Mouse (Mus musculus) forebrain, embryonic 11.5 days (tissue): ENCODE data around the gene Brinp2. TPM values are rescaled to one million over a fixed set of nuclear protein-coding genes. Genes with fewer than 3 reads are reported as not detected.

ENCODE experiments used
- ATAC-seq: fragments of 200-750 bp; cut with Nextera tagmentation; replicated peaks from 2 replicates; pipeline ENCODE4 v1.8.0; 2017; ENCODE audit warnings: moderate TSS enrichment; ENCODE audit not compliant: low FRiP score
- DNase-seq: peaks from one replicate; pipeline ENCODE4 v3.0.0-alpha.2; 2017; ENCODE audit warnings: low spot score
- H3K27ac ChIP-seq: fragments of 300-500 bp; sonication (generic); 2 replicates; pipeline ENCODE4 v1.5.1; 2014; ENCODE audit warnings: low read depth, low read length
- H3K27me3 ChIP-seq: fragments of 300-500 bp; sonication (generic); 2 replicates; pipeline ENCODE4 v1.6.1; 2014; ENCODE audit warnings: mild to moderate bottlenecking, low read length, mixed read lengths; ENCODE audit not compliant: control insufficient read depth, insufficient read depth
- H3K36me3 ChIP-seq: fragments of 300-500 bp; sonication (generic); 2 replicates; pipeline ENCODE4 v1.6.1; 2014; ENCODE audit warnings: mild to moderate bottlenecking, low read length, moderate library complexity, mixed read lengths; ENCODE audit not compliant: control insufficient read depth, insufficient read depth
- H3K4me1 ChIP-seq: fragments of 300-500 bp; sonication (generic); replicated peaks from 2 replicates; pipeline ENCODE4 v1.6.1; 2014; ENCODE audit warnings: low read length, mixed read lengths; ENCODE audit not compliant: control insufficient read depth, insufficient read depth
- H3K4me2 ChIP-seq: fragments of 300-500 bp; sonication (generic); 2 replicates; pipeline ENCODE4 v1.6.1; 2014; ENCODE audit warnings: low read depth, mild to moderate bottlenecking, low read length, moderate library complexity, mixed read lengths; ENCODE audit not compliant: severe bottlenecking
- H3K4me3 ChIP-seq: fragments of 300-500 bp; sonication (generic); 2 replicates; pipeline ENCODE4 v1.5.1; 2014; ENCODE audit warnings: low read depth, low read length
- H3K9ac ChIP-seq: fragments of 300-500 bp; sonication (generic); 2 replicates; pipeline ENCODE4 v1.6.1; 2014; ENCODE audit warnings: low read length
- H3K9me3 ChIP-seq: fragments of 300-500 bp; sonication (generic); 2 replicates; pipeline ENCODE4 v1.6.1; 2016; ENCODE audit warnings: low read length, mixed read lengths; ENCODE audit not compliant: control insufficient read depth
- WGBS: fragments of 180-500 bp; shearing (Covaris S2); extraction: QIAGEN DNeasy Blood & Tissue Kit; methylation state at CpG from one replicate; pipeline ENCODE4 v1.1.7; 2014; 5-methylcytosine and 5-hydroxymethylcytosine counted together
- polyA plus RNA-seq: library from polyadenylated mRNA; unstranded; fragments of >200 nt; fragmentation: Nextera tagmentation; extraction: Ambion mirVana; gene quantifications from 2 replicates; pipeline ENCODE4 v1.2.1, GENCODE M21; 2014

Brinp2 gene
- polyA plus RNA-seq, 1 experiment from 2014 or later: 6.2 TPM

DNA sequence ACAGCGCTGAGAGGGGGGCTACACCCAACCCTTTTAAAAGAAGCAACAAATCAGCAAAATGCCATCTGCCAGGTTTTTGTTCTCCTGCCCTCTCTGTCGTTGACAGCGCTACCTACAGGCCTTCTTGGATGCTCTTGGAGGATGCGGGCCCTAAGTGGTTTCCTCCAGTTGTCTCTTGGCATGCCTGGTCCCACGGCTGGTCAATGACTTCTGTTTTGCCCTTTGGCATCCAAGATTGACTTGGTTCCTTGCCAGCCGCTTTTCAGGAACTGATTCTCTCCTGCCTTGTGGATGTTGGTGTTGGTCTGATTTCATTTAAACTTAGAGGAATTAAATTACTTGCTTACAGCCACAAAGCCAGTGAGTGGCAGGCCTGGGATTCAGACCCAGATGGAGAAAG lies 32.8 kb downstream of the Brinp2 start:
- H3K27ac ChIP-seq: no peak overlapping the region
- no peaks in the 10 kb centered on the region for H3K4me1 ChIP-seq
- no peak overlapping the region for H3K4me3 ChIP-seq
- no peaks in the 10 kb centered on the region for H3K27me3 ChIP-seq
- ATAC-seq: no peak
- H3K9me3 ChIP-seq: no peaks in the 10 kb centered on the region
- no peak overlapping the region for H3K4me2 ChIP-seq
- 83% methylated on average over 6 of the region's 6 CpGs for WGBS
- no peak for DNase-seq
- no peaks in the 10 kb centered on the region for H3K36me3 ChIP-seq
- H3K9ac ChIP-seq: no peak overlapping the region

DNA sequence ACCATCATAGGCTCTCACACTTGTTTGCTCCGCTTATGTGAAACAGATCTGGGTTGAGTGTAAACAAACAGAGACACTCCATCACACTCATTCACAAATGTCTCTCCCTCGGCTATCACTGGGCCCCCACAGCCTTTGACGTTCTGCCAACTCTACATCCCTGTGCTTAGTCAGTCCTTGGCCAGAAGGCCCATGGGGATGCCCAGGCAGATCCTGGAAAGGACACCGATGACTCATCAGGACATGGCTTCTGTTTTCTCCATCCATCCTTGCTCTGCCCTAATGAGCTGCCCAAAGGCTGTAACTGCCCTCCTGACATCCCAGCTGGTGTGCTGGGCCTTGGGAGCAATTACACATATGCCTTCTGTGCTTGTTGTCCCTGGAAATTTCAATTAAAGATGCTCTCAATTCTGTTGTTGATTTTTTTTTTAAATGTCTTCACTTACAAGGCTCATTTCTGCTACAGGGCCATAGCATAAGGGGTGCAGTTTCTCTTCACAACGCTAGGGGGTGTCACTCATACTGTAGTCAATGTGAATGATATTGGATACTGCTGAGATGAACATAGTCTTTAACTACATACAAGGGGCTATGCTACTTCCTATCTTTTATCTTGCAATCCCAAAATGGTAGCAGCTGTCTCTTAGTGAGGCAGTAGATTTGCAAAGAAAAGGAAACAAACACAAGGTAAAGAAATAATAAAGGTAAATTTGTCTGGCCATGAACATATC lies 45.5 kb downstream of the Brinp2 start:
- DNase-seq (no peak), ATAC-seq (no peak)
- H3K36me3 ChIP-seq: no peaks in the 10 kb centered on the region
- H3K9me3 ChIP-seq: no peaks in the 10 kb centered on the region
- no peaks in the 10 kb centered on the region for H3K4me1 ChIP-seq
- H3K9ac ChIP-seq: no peak overlapping the region
- WGBS: 77% methylated on average over 5 of the region's 5 CpGs
- no peak overlapping the region for H3K4me3 ChIP-seq
- no peak overlapping the region for H3K4me2 ChIP-seq
- H3K27ac ChIP-seq: no peak overlapping the region
- no peaks in the 10 kb centered on the region for H3K27me3 ChIP-seq

DNA sequence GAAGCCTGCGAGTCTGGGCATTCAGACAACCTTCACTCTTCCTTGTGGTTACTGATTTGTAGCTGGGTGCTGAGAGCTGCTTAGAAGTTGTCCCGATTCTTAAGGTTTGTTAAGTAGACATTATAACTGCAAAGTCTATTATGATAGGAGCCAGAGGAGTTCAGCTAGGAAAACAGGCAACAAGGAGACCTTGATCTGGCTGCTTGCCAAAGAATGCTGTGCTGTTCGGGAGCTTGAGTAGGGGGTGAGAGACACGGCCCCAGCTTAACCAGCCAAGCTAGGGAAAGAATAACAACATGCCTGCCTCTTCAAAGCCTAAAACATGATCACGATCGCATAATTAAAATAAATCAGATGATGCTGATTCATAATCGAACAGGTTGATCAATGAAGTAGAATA lies 59.1 kb downstream of the Brinp2 start:
- H3K4me1 ChIP-seq: no peaks in the 10 kb centered on the region; the same call in 1 of the 2 replicates
- H3K36me3 ChIP-seq: no peaks in the 10 kb centered on the region
- ATAC-seq: no peak
- H3K27me3 ChIP-seq: no peaks in the 10 kb centered on the region
- no peaks in the 10 kb centered on the region for H3K9me3 ChIP-seq
- no peak overlapping the region for H3K9ac ChIP-seq
- WGBS: 62% methylated on average over 7 of the region's 7 CpGs
- DNase-seq: no peak
- no peak overlapping the region for H3K27ac ChIP-seq
- H3K4me3 ChIP-seq: no peak overlapping the region
- H3K4me2 ChIP-seq: no peak overlapping the region

DNA sequence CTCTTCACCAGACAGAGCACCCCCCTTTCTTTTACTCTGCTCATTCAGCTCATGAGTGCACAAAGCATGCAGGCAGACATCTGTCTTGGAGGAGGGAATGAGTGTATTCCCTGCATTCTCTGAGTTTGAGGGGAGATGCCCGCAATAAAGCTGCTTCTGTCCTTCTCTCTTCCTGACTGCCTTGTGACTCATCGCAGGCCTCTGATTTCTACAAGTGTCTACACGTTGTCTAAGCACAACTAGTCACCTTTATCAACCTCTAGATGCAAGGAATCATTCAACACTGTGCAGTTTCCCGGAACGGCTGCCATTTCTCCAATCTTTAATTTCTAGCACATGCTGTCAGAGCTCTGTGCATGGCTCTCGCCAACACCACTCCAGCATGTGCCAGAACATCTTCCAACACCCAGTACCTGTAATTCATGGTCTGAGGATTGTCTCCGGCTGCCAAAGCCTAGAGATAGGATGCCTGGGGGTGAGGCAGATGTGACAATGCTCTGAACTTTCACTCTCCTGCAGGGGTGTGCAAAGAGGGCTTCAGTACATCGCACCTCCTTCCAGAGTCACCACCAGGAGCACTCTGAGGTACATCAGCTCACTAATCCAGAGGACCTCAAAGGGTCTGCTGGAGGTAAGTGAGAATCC lies 59.7 kb downstream of the Brinp2 start:
- WGBS: 89% methylated on average over 8 of the region's 8 CpGs
- no peak overlapping the region for H3K9ac ChIP-seq
- H3K4me2 ChIP-seq: no peak overlapping the region
- H3K4me1 ChIP-seq: no peaks in the 10 kb centered on the region; the same call in 1 of the 2 replicates
- no peaks in the 10 kb centered on the region for H3K27me3 ChIP-seq
- H3K36me3 ChIP-seq: no peaks in the 10 kb centered on the region
- DNase-seq: no peak
- no peak for ATAC-seq
- H3K27ac ChIP-seq: no peak overlapping the region
- no peak overlapping the region for H3K4me3 ChIP-seq
- H3K9me3 ChIP-seq: no peaks in the 10 kb centered on the region

DNA sequence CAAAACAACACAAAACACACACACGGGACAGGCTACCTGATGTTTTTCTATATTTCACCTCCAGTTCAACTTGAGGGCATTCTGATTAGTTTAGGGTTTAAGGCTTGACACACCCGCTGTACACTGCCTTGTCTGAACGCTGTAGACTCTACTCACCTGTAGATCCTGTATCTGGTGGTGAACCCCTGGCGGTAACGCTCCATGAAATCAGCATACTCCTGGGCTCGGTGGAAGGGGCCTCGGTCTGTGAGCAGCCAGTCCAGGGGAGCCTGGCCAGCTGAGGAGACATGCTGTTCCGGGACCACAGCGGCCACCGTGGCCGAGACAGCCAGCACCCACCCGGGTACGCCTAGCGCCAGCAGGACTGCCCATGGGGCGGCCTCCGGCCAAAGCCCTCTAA lies 60.9 kb downstream of the Brinp2 start:
- no peaks in the 10 kb centered on the region; the same call in 1 of the 2 replicates for H3K4me1 ChIP-seq
- no peaks in the 10 kb centered on the region for H3K9me3 ChIP-seq
- 37% methylated on average over 16 of the region's 16 CpGs for WGBS
- H3K36me3 ChIP-seq: no peaks in the 10 kb centered on the region
- no peak overlapping the region for H3K4me3 ChIP-seq
- ATAC-seq: no peak
- no peak overlapping the region for H3K27ac ChIP-seq
- no peak overlapping the region for H3K9ac ChIP-seq
- peak; percentile 55 for DNase-seq
- no peaks in the 10 kb centered on the region for H3K27me3 ChIP-seq
- H3K4me2 ChIP-seq: no peak overlapping the region

DNA sequence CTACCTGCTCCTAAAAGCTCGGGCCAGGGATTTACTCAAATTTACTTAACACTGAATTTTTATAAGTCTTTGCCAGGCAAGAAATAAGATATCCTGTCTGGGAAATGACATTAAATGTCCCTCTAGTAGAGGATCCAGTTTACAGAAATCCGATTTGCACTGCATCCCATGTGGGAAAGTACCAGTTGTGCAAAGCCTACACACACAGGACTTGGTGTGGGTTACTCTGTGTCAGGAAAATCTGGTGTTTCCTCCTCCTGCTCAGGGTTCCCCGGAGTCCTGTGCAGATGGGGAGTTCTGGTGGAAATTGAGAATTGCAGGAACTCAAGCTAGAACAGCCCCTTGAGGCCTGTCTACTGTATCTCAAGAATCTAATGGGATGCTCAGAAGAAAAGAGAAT lies 70.9 kb downstream of the Brinp2 start:
- 89% methylated on average over 3 of the region's 3 CpGs for WGBS
- no peaks in the 10 kb centered on the region for H3K36me3 ChIP-seq
- H3K27me3 ChIP-seq: no peaks in the 10 kb centered on the region
- no peak overlapping the region for H3K4me2 ChIP-seq
- DNase-seq (no peak), ATAC-seq (no peak)
- H3K4me1 ChIP-seq: no peaks in the 10 kb centered on the region
- H3K27ac ChIP-seq: no peak overlapping the region
- no peak overlapping the region for H3K9ac ChIP-seq
- no peaks in the 10 kb centered on the region for H3K9me3 ChIP-seq
- H3K4me3 ChIP-seq: no peak overlapping the region

DNA sequence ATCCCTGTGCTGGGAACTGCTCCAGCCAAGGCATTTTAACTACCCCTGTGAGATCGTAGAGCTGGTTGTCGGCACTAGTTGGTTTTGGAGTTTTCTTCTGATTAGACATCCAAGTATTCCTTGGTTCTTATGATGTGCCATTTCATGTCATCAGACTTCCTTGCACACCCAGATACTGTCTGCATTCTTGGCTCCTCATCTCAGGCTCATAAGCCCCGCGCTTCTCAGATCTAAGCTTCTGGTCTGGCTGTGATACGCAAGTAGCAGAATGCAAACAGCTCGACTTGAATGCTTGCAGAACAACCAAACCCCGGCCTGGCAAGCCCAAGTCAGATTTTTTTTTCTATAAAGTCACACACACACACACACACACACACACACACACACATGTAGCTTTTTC lies 72.3 kb downstream of the Brinp2 start:
- no peak for ATAC-seq
- DNase-seq: no peak
- H3K9me3 ChIP-seq: no peaks in the 10 kb centered on the region
- no peak overlapping the region for H3K27ac ChIP-seq
- no peaks in the 10 kb centered on the region for H3K36me3 ChIP-seq
- no peak overlapping the region for H3K9ac ChIP-seq
- H3K4me2 ChIP-seq: no peak overlapping the region
- H3K27me3 ChIP-seq: no peaks in the 10 kb centered on the region
- WGBS: 85% methylated on average over 7 of the region's 7 CpGs
- no peaks in the 10 kb centered on the region for H3K4me1 ChIP-seq
- H3K4me3 ChIP-seq: no peak overlapping the region

DNA sequence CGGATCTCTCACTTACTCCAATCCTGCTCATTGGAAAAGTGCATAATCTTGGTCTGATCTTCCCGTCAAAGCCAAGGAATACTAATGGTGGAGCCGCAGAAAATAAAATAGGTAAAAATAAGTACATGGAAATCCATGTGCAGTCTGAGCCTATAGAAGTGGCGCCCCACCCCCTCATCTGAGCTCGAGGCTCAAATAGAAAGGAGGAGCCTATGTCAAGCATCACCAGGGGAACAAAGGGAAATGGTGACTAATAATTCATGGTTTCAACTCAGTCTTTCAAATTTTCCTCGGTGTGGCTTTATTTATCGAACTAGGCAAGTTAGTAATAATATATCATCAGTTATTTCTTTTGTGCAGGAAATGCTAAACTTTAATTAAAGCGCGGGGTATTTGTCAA lies 84.1 kb downstream of the Brinp2 start:
- WGBS: 86% methylated on average over 9 of the region's 9 CpGs
- no peak for ATAC-seq

More for the DNA sequence above, 84.1 kb downstream of the Brinp2 start:
- Histone ChIP-seq H3K4me1 (no peaks in the 10 kb centered on the region), H3K27me3 (no peaks in the 10 kb centered on the region), H3K4me2 (no peak overlapping the region), H3K27ac (no peak overlapping the region), H3K36me3 (no peaks in the 10 kb centered on the region), H3K4me3 (no peak overlapping the region), H3K9me3 (no peaks in the 10 kb centered on the region), H3K9ac (no peak overlapping the region)
- no peak for DNase-seq
